Mouse (Mus musculus): ENCODE measurements at regions not wholly inside any gene's neighbourhood (a gene's known extent, or its start where the extent isn't known, plus 50 kb on each side); places are given as distances from the start of the nearest gene placed in this dataset.

GRCm38 (mm10) chr14:114857689-114858088 lies 234.3 kb upstream of the Gpc5 start:
- H3K9ac ChIP-seq (ENCODE audit: low read depth, low read length) = no peak overlapping the region
- H3K36me3 ChIP-seq (ENCODE audit: control insufficient read depth, insufficient read depth, low read length) = no peaks in the 10 kb centered on the region
- H3K27me3 ChIP-seq (ENCODE audit: control insufficient read depth, insufficient read depth, low read length) = no peaks in the 10 kb centered on the region
- intact Hi-C loops (cut with DNase I) = no loop called here
- no peak overlapping the region for H3K27ac ChIP-seq
- no peaks in the 10 kb centered on the region; the same call in 1 of the 2 replicates for H3K4me1 ChIP-seq (ENCODE audit: control insufficient read depth, insufficient read depth, low read length)
- DNase-seq = no peak
- TF ChIP-seq EP300 (IDR thresholded peaks at IDR 0.05; ENCODE audit: insufficient read depth, low read depth, low read length) (no peak), CTCF (IDR thresholded peaks at IDR 0.05) (no peak), POLR2A (IDR thresholded peaks at IDR 0.05; ENCODE audit: insufficient read depth, low read depth, low read length) (no peak)
- H3K4me3 ChIP-seq = no peak overlapping the region
- no peaks in the 10 kb centered on the region for H3K79me2 ChIP-seq (replicated peaks; ENCODE audit: control insufficient read depth, insufficient read depth, low read length)
- WGBS = 12% methylated on average over 7 of the region's 7 CpGs

GRCm38 (mm10) chr14:114863585-114863984 lies 228.4 kb upstream of the Gpc5 start:
- WGBS = 78% methylated on average over 4 of the region's 4 CpGs
- Histone ChIP-seq H3K79me2 (replicated peaks; ENCODE audit: control insufficient read depth, insufficient read depth, low read length) (no peaks in the 10 kb centered on the region), H3K4me3 (no peak overlapping the region), H3K9ac (ENCODE audit: low read depth, low read length) (no peak overlapping the region), H3K27ac (no peak overlapping the region), H3K36me3 (ENCODE audit: control insufficient read depth, insufficient read depth, low read length) (no peaks in the 10 kb centered on the region), H3K4me1 (ENCODE audit: control insufficient read depth, insufficient read depth, low read length) (no peaks in the 10 kb centered on the region), H3K27me3 (ENCODE audit: control insufficient read depth, insufficient read depth, low read length) (no peaks in the 10 kb centered on the region)
- intact Hi-C loops (cut with DNase I) = no loop called here
- TF ChIP-seq EP300 (IDR thresholded peaks at IDR 0.05; ENCODE audit: insufficient read depth, low read depth, low read length) (no peak), POLR2A (IDR thresholded peaks at IDR 0.05; ENCODE audit: insufficient read depth, low read depth, low read length) (no peak), CTCF (IDR thresholded peaks at IDR 0.05) (no peak)
- no peak for DNase-seq

GRCm38 (mm10) chr14:114864102-114864501 lies 227.9 kb upstream of the Gpc5 start:
- intact Hi-C loops (cut with DNase I) = no loop called here
- TF ChIP-seq EP300 (IDR thresholded peaks at IDR 0.05; ENCODE audit: insufficient read depth, low read depth, low read length) (no peak), CTCF (IDR thresholded peaks at IDR 0.05) (no peak), POLR2A (IDR thresholded peaks at IDR 0.05; ENCODE audit: insufficient read depth, low read depth, low read length) (no peak)
- 91% methylated on average over 5 of the region's 5 CpGs for WGBS
- Histone ChIP-seq H3K36me3 (ENCODE audit: control insufficient read depth, insufficient read depth, low read length) (no peaks in the 10 kb centered on the region), H3K27ac (no peak overlapping the region), H3K27me3 (ENCODE audit: control insufficient read depth, insufficient read depth, low read length) (no peaks in the 10 kb centered on the region), H3K79me2 (replicated peaks; ENCODE audit: control insufficient read depth, insufficient read depth, low read length) (no peaks in the 10 kb centered on the region), H3K4me3 (no peak overlapping the region), H3K9ac (ENCODE audit: low read depth, low read length) (no peak overlapping the region), H3K4me1 (ENCODE audit: control insufficient read depth, insufficient read depth, low read length) (no peaks in the 10 kb centered on the region)
- no peak for DNase-seq

- Histone ChIP-seq H3K79me2 (replicated peaks; ENCODE audit: control insufficient read depth, insufficient read depth, low read length) (no peaks in the 10 kb centered on the region), H3K4me1 (ENCODE audit: control insufficient read depth, insufficient read depth, low read length) (no peaks in the 10 kb centered on the region; the same call in 1 of the 2 replicates), H3K9ac (ENCODE audit: low read depth, low read length) (no peak overlapping the region), H3K4me3 (no peak overlapping the region), H3K27ac (no peak overlapping the region), H3K27me3 (ENCODE audit: control insufficient read depth, insufficient read depth, low read length) (no peaks in the 10 kb centered on the region), H3K36me3 (ENCODE audit: control insufficient read depth, insufficient read depth, low read length) (no peaks in the 10 kb centered on the region)
- intact Hi-C loops (cut with DNase I) = no loop called here
- TF ChIP-seq CTCF (IDR thresholded peaks at IDR 0.05) (no peak), EP300 (IDR thresholded peaks at IDR 0.05; ENCODE audit: insufficient read depth, low read depth, low read length) (no peak), POLR2A (IDR thresholded peaks at IDR 0.05; ENCODE audit: insufficient read depth, low read depth, low read length) (no peak)
- DNase-seq = no peak
- 21% methylated on average over 5 of the region's 5 CpGs for WGBS
These were observed 222.8 kb upstream of the Gpc5 start for GRCm38 (mm10) chr14:114869233-114869632.

GRCm38 (mm10) chr14:114875101-114875500 lies 216.9 kb upstream of the Gpc5 start:
- Histone ChIP-seq H3K4me1 (ENCODE audit: control insufficient read depth, insufficient read depth, low read length) (peaks cover 2% of the 10 kb centered on the region), H3K27me3 (ENCODE audit: control insufficient read depth, insufficient read depth, low read length) (no peaks in the 10 kb centered on the region), H3K36me3 (ENCODE audit: control insufficient read depth, insufficient read depth, low read length) (no peaks in the 10 kb centered on the region), H3K27ac (no peak overlapping the region), H3K9ac (ENCODE audit: low read depth, low read length) (no peak overlapping the region), H3K4me3 (no peak overlapping the region), H3K79me2 (replicated peaks; ENCODE audit: control insufficient read depth, insufficient read depth, low read length) (no peaks in the 10 kb centered on the region)
- TF ChIP-seq EP300 (IDR thresholded peaks at IDR 0.05; ENCODE audit: insufficient read depth, low read depth, low read length) (no peak), POLR2A (IDR thresholded peaks at IDR 0.05; ENCODE audit: insufficient read depth, low read depth, low read length) (no peak), CTCF (IDR thresholded peaks at IDR 0.05) (no peak)
- 20% methylated on average over 3 of the region's 3 CpGs for WGBS
- intact Hi-C loops (cut with DNase I) = no loop called here
- DNase-seq = no peak

- Histone ChIP-seq H3K27ac (no peak overlapping the region), H3K4me1 (ENCODE audit: control insufficient read depth, insufficient read depth, low read length) (peaks cover 2% of the 10 kb centered on the region), H3K27me3 (ENCODE audit: control insufficient read depth, insufficient read depth, low read length) (no peaks in the 10 kb centered on the region), H3K36me3 (ENCODE audit: control insufficient read depth, insufficient read depth, low read length) (no peaks in the 10 kb centered on the region), H3K9ac (ENCODE audit: low read depth, low read length) (no peak overlapping the region), H3K79me2 (replicated peaks; ENCODE audit: control insufficient read depth, insufficient read depth, low read length) (no peaks in the 10 kb centered on the region), H3K4me3 (no peak overlapping the region)
- TF ChIP-seq POLR2A (IDR thresholded peaks at IDR 0.05; ENCODE audit: insufficient read depth, low read depth, low read length) (no peak), CTCF (IDR thresholded peaks at IDR 0.05) (no peak), EP300 (IDR thresholded peaks at IDR 0.05; ENCODE audit: insufficient read depth, low read depth, low read length) (no peak)
- DNase-seq = no peak
- 53% methylated on average over 9 of the region's 9 CpGs for WGBS
- intact Hi-C loops (cut with DNase I) = no loop called here
These were observed 215.6 kb upstream of the Gpc5 start for GRCm38 (mm10) chr14:114876427-114876826.

All from heart, adult 2 months (tissue).